Mouse (Mus musculus) frontal cortex, adult 2 months (tissue): ENCODE data around the gene Ambra1. TPM values are rescaled to one million over a fixed set of nuclear protein-coding genes. Genes with fewer than 3 reads are reported as not detected.

Source experiments
- DNase-seq, 2 experiments: peaks; one replicate each; pipeline ENCODE4 v3.0.0; 2022; ENCODE audit warnings: low spot score in 1 of 2; ENCODE audit errors: extremely low spot score in 1 of 2
- polyA plus RNA-seq: library from polyadenylated mRNA; depleted of rRNA; stranded (reverse); fragments of >200 nt; gene quantifications from 2 replicates; pipeline ENCODE4 v1.2.3, GENCODE M21; 2012; rRNA removed

Gene Ambra1
- polyA plus RNA-seq, 1 experiment, result 39.1 TPM

GRCm38 (mm10) chr2:91957096-91957495 lies 227.2 kb downstream of the Ambra1 start:
- peak; percentile 92 to 94 for DNase-seq

- DNase-seq, result no peak
Measured at GRCm38 (mm10) chr2:91958049-91958448, 228.1 kb downstream of the Ambra1 start.

GRCm38 (mm10) chr2:91958701-91959457 lies 228.9 kb downstream of the Ambra1 start:
- peak in 1 of 2 experiments; percentile 71 for DNase-seq

- no peak for DNase-seq
Measured at GRCm38 (mm10) chr2:91959544-91960410, 229.8 kb downstream of the Ambra1 start.

DNA sequence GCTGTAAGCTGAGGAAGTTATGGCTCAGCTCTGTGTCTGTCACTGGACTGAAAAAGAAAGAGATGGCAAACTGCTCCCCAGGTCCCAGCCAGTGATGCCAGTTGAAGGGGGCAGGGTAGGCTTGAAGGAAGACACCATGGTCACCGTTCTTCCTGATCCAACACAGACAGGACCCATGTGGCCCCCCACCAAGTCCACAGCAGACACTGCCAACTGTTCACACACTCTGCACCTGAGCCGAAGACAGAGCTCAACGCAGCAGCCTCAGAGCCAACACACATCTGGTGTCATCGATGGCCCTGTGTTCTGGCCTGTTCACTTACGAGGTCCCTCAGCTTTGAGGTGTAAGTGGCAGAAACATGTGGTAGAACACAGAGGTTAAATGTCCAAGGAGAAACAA lies 230.5 kb downstream of the Ambra1 start:
- DNase-seq, result no peak

DNA sequence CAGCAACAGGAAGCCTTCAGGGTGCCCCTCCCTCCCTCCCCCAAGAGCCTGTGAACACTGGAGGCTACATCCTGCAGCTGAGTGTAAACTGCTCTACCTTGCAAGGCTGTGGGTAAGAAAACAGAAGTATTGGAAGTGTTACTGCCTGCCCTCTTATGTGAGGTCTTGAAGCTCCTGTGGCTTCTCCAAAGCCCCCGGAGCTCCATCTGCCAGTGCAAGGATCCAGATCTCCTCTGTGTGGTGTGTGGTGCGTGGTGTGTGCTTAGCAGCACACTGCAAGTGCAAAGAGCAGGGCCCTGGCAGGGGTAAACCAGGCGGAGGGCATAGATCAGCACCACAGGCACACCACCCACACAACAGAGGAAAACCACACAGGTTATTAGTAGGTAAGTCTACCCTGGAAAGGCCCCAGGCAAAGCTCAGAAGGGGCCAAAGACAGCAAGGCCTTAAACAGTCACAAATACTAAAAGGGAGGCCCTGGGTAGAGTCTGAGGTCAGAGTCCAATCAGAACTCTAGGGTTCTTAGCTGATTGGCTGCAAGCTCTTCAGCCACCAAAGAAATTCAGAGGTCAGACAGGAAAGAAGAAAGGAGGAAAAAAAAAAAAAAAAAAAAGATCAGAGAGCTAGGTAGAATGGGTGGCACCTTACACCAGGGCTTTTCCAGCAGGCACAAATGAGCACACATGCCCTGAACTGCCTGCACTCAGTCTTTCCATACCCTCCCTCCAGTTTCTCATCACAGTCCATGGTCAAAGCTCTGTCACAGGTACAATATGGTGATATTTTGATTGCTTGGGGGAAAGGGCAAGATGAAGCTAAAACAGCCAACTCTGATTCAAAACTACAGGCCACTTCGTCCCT lies 232.2 kb downstream of the Ambra1 start:
- DNase-seq, result no peak

DNA sequence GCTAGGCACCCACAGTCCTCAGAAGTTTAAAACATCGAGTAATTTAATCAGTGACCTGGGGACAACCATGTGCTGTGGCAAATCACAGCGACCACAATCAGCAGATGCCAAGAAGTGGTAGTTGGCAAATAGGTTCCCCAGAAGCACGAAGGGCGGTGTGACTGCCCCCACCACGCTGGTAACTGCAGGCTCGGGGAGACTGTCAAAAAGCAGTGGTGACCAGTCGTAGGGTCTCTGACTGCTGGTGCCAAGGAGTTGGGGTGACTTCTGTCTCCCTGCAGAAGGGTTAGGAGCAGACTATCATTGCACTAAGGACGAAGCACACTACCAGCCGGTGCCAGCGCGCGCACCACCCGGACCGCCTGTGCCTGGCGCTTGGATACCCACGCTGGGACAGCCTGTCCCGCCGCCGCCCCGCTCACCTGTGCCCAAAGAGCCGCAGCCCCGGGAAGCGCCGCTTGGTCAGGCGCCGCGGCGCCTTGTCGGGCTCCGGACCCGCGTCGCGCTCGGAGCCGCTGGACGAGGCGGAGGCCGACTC lies 233.0 kb downstream of the Ambra1 start:
- DNase-seq, result no peak

DNA sequence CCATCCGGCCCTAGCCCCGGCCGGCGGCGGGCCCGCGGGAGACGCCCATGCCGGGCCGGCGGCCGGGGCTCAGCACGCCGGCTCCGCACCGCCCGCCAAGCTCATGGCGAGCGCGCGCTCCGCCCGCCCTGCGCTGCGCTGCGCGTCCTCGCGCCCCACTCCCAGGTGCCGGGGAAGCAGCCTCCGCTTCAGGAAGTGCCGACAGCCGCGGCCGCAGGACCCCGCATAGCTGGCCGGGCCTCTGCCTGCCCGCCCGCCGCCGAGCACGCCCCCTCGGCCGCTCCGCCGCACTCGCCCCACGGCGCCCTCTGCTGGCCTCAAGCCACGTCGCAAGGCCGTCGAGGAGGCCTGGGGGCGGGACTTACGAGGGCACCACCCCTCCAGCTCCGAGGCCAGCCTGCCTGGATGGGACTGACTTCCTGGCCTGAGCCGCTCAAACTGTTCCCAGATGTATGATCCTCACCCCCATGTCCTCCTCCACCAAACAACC lies 233.6 kb downstream of the Ambra1 start:
- DNase-seq, result peak; percentile 86 to 97

- peak in 1 of 2 experiments; percentile 7 for DNase-seq
Measured at GRCm38 (mm10) chr2:91964610-91965204, 234.8 kb downstream of the Ambra1 start.

DNA sequence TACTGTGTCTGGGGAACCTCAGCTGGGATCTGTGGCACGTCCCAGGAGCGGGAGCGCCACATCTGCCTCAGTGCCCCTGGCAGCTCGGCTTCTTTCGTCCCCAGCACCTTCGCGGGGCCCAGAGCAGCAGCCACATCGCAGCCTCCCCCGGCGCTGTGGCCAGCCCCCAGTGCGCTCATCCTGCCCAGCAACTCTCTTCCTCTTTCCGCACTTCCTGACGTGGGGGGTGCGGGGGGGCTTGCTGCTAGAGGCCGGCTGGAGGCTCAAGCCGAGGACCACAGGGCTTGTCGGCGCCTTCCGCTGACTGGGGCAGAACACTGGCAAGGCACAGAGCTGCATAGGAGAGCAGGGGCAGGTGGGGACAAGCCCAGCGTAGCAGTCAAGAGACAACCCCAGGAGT lies 235.5 kb downstream of the Ambra1 start:
- DNase-seq, result no peak

- no peak for DNase-seq
Measured at GRCm38 (mm10) chr2:91966367-91966766, 236.4 kb downstream of the Ambra1 start.

GRCm38 (mm10) chr2:91967962-91968361 lies 238.0 kb downstream of the Ambra1 start:
- no peak for DNase-seq

Other genes starting within 250 kb of the Ambra1 start
- gene Ckap5, start 203.4 kb upstream of the Ambra1 start, polyA plus RNA-seq, result 59.8 and 69.1 TPM in 2 replicates
- 0.08 and 0.12 TPM in 2 replicates for gene F2, start 93.7 kb upstream of the Ambra1 start, polyA plus RNA-seq
- 14.9 and 15.3 TPM in 2 replicates for gene Zfp408, start 80.3 kb upstream of the Ambra1 start, polyA plus RNA-seq
- gene Arhgap1, start 80.3 kb upstream of the Ambra1 start, polyA plus RNA-seq, result 71.1 and 73.6 TPM in 2 replicates
- 114 and 115 TPM in 2 replicates for gene Atg13, start 19.6 kb upstream of the Ambra1 start, polyA plus RNA-seq
- 4.1 and 4.6 TPM in 2 replicates for gene Harbi1, start 19.3 kb upstream of the Ambra1 start, polyA plus RNA-seq
- 36.1 and 39.2 TPM in 2 replicates for gene Chrm4, start 197.1 kb downstream of the Ambra1 start, polyA plus RNA-seq
- gene Mdk, start 202.2 kb downstream of the Ambra1 start, polyA plus RNA-seq, result 53.6 and 61.5 TPM in 2 replicates
- 0.04 and 0.12 TPM in 2 replicates for gene Gm9821, start 215.6 kb downstream of the Ambra1 start, polyA plus RNA-seq
- 590 and 632 TPM in 2 replicates for gene Dgkz, start 245.7 kb downstream of the Ambra1 start, polyA plus RNA-seq